Mouse (Mus musculus): ENCODE results near the gene Nck2. TPM values are rescaled to one million over a fixed set of nuclear protein-coding genes. Genes with fewer than 3 reads are reported as not detected.

Gene Nck2
- polyA plus RNA-seq, 2 experiments, result 8.4 to 9.0 TPM

GRCm38 (mm10) chr1:43467656-43468055 lies 23.3 kb downstream of the Nck2 start:
- no peak overlapping the region for H3K4me2 ChIP-seq (ENCODE audit: low read depth)
- no peak overlapping the region for H3K4me3 ChIP-seq (ENCODE audit: insufficient read depth in 1 of 2, low read depth in 2 of 2, low read length in 2 of 2)
- DNase-seq (ENCODE audit: low read depth in 3 of 3, low spot score in 3 of 3) (no peak), ATAC-seq (ENCODE audit: insufficient read depth) (no peak)
- no peaks in the 10 kb centered on the region for H3K36me3 ChIP-seq (replicated peaks; ENCODE audit: control insufficient read depth, insufficient read depth, low read depth)
- H3K27me3 ChIP-seq (ENCODE audit: control insufficient read depth, insufficient read depth, low read length), result no peaks in the 10 kb centered on the region
- no peaks in the 10 kb centered on the region for H3K9me3 ChIP-seq (ENCODE audit: control insufficient read depth, low read length)
- H3K4me1 ChIP-seq (replicated peaks; ENCODE audit: control insufficient read depth in 2 of 2, insufficient read depth in 2 of 2, low read length in 1 of 2), result peaks cover 15 to 46% of the 10 kb centered on the region in 2 experiments
- H3K9ac ChIP-seq (replicated peaks), result no peak overlapping the region
- no peak overlapping the region for H3K27ac ChIP-seq
- TF ChIP-seq CTCF (IDR thresholded peaks at IDR 0.05; ENCODE audit: low read depth) (no peak), EP300 (IDR thresholded peaks at IDR 0.05; ENCODE audit: low read depth) (no peak)
- WGBS (ENCODE audit: insufficient replicate concordance), result 44% methylated on average over 8 of the region's 8 CpGs

GRCm38 (mm10) chr1:43468207-43468606 lies 23.8 kb downstream of the Nck2 start:
- no peaks in the 10 kb centered on the region for H3K27me3 ChIP-seq (ENCODE audit: control insufficient read depth, insufficient read depth, low read length)
- no peaks in the 10 kb centered on the region for H3K9me3 ChIP-seq (ENCODE audit: control insufficient read depth, low read length)
- H3K9ac ChIP-seq (replicated peaks), result no peak overlapping the region
- DNase-seq (ENCODE audit: low read depth in 3 of 3, low spot score in 3 of 3), result no peak
- no peak overlapping the region for H3K27ac ChIP-seq
- H3K4me2 ChIP-seq (ENCODE audit: low read depth), result no peak overlapping the region
- no peak for ATAC-seq (ENCODE audit: insufficient read depth)
- no peak overlapping the region for H3K4me3 ChIP-seq (ENCODE audit: insufficient read depth in 1 of 2, low read depth in 2 of 2, low read length in 2 of 2)
- H3K4me1 ChIP-seq (replicated peaks; ENCODE audit: control insufficient read depth in 2 of 2, insufficient read depth in 2 of 2, low read length in 1 of 2), result peaks cover 15 to 44% of the 10 kb centered on the region in 2 experiments
- no peak for TF ChIP-seq EP300 (IDR thresholded peaks at IDR 0.05; ENCODE audit: low read depth)
- no peak for TF ChIP-seq CTCF (IDR thresholded peaks at IDR 0.05; ENCODE audit: low read depth)
- no peaks in the 10 kb centered on the region for H3K36me3 ChIP-seq (replicated peaks; ENCODE audit: control insufficient read depth, insufficient read depth, low read depth)
- WGBS (ENCODE audit: insufficient replicate concordance), result 26% methylated on average over 7 of the region's 7 CpGs

GRCm38 (mm10) chr1:43468978-43469377 lies 24.6 kb downstream of the Nck2 start:
- H3K27me3 ChIP-seq (ENCODE audit: control insufficient read depth, insufficient read depth, low read length), result no peaks in the 10 kb centered on the region
- ATAC-seq (ENCODE audit: insufficient read depth) (no peak), DNase-seq (ENCODE audit: low read depth in 3 of 3, low spot score in 3 of 3) (no peak)
- no peak overlapping the region for H3K9ac ChIP-seq (replicated peaks)
- H3K4me1 ChIP-seq (replicated peaks; ENCODE audit: control insufficient read depth in 2 of 2, insufficient read depth in 2 of 2, low read length in 1 of 2), result peaks cover 18 to 47% of the 10 kb centered on the region in 2 experiments
- 54% methylated on average over 3 of the region's 3 CpGs for WGBS (ENCODE audit: insufficient replicate concordance)
- TF ChIP-seq EP300 (IDR thresholded peaks at IDR 0.05; ENCODE audit: low read depth), result no peak
- no peak for TF ChIP-seq CTCF (IDR thresholded peaks at IDR 0.05; ENCODE audit: low read depth)
- no peaks in the 10 kb centered on the region for H3K9me3 ChIP-seq (ENCODE audit: control insufficient read depth, low read length)
- H3K4me3 ChIP-seq (ENCODE audit: insufficient read depth in 1 of 2, low read depth in 2 of 2, low read length in 2 of 2), result no peak overlapping the region
- no peaks in the 10 kb centered on the region for H3K36me3 ChIP-seq (replicated peaks; ENCODE audit: control insufficient read depth, insufficient read depth, low read depth)
- H3K4me2 ChIP-seq (ENCODE audit: low read depth), result no peak overlapping the region
- H3K27ac ChIP-seq, result no peak overlapping the region

GRCm38 (mm10) chr1:43470421-43471179 lies 26.2 kb downstream of the Nck2 start:
- no peak for ATAC-seq (ENCODE audit: insufficient read depth)
- Histone ChIP-seq H3K9ac (replicated peaks) (no peak overlapping the region), H3K27ac (no peak overlapping the region), H3K4me1 (replicated peaks; ENCODE audit: control insufficient read depth in 2 of 2, insufficient read depth in 2 of 2, low read length in 1 of 2) (peaks cover 34 to 58% of the 10 kb centered on the region in 2 experiments), H3K36me3 (replicated peaks; ENCODE audit: control insufficient read depth, insufficient read depth, low read depth) (no peaks in the 10 kb centered on the region), H3K4me3 (ENCODE audit: insufficient read depth in 1 of 2, low read depth in 2 of 2, low read length in 2 of 2) (no peak overlapping the region), H3K9me3 (ENCODE audit: control insufficient read depth, low read length) (no peaks in the 10 kb centered on the region), H3K4me2 (ENCODE audit: low read depth) (no peak overlapping the region), H3K27me3 (ENCODE audit: control insufficient read depth, insufficient read depth, low read length) (no peaks in the 10 kb centered on the region)
- no peak for TF ChIP-seq CTCF (IDR thresholded peaks at IDR 0.05; ENCODE audit: low read depth)
- TF ChIP-seq EP300 (IDR thresholded peaks at IDR 0.05; ENCODE audit: low read depth), result no peak
- no peak for DNase-seq (ENCODE audit: low read depth in 3 of 3, low spot score in 3 of 3)
- WGBS (ENCODE audit: insufficient replicate concordance), result 39% methylated on average over 10 of the region's 10 CpGs

- H3K27me3 ChIP-seq (ENCODE audit: control insufficient read depth, insufficient read depth, low read length), result no peaks in the 10 kb centered on the region
- no peak overlapping the region for H3K4me2 ChIP-seq (ENCODE audit: low read depth)
- no peaks in the 10 kb centered on the region for H3K36me3 ChIP-seq (replicated peaks; ENCODE audit: control insufficient read depth, insufficient read depth, low read depth)
- TF ChIP-seq EP300 (IDR thresholded peaks at IDR 0.05; ENCODE audit: low read depth) (no peak), CTCF (IDR thresholded peaks at IDR 0.05; ENCODE audit: low read depth) (no peak)
- peaks cover 35 to 56% of the 10 kb centered on the region in 2 experiments for H3K4me1 ChIP-seq (replicated peaks; ENCODE audit: control insufficient read depth in 2 of 2, insufficient read depth in 2 of 2, low read length in 1 of 2)
- no peak overlapping the region for H3K4me3 ChIP-seq (ENCODE audit: insufficient read depth in 1 of 2, low read depth in 2 of 2, low read length in 2 of 2)
- H3K9ac ChIP-seq (replicated peaks), result no peak overlapping the region
- no peaks in the 10 kb centered on the region for H3K9me3 ChIP-seq (ENCODE audit: control insufficient read depth, low read length)
- no peak overlapping the region for H3K27ac ChIP-seq
- WGBS (ENCODE audit: insufficient replicate concordance), result 74% methylated on average over 4 of the region's 4 CpGs
- no peak for ATAC-seq (ENCODE audit: insufficient read depth)
- DNase-seq (ENCODE audit: low read depth in 3 of 3, low spot score in 3 of 3), result no peak
Measured at GRCm38 (mm10) chr1:43471180-43472045, 27.0 kb downstream of the Nck2 start.
